Mouse (Mus musculus): ENCODE data around the gene Gdf10.

DNA sequence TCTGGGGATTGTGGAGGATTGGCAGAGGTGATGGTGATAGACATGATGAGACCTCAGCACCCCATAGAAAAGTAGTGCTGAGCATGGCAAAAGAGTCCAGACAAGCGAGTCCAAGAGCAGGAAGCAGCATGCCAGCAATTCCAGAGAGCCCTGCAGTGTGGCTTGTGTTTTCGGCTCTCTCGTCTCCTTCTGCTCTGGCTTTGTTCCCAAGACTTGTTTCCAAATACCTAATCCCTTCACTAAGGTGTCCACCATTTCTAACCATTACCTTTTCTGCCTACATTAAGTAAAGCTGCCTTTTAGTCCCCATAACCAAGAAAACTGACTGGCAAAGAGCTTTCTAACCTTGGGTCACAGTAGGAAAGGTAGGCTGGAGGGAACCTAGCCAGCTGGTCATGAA lies 31.9 kb upstream of the Gdf10 start:
- TF ChIP-seq CTCF (IDR thresholded peaks at IDR 0.05; ENCODE audit: borderline replicate concordance, extremely low read depth, insufficient read depth, insufficient read length) (no peak), POLR2A (IDR thresholded peaks at IDR 0.05; ENCODE audit: borderline replicate concordance, extremely low read depth, insufficient read depth, insufficient read length, poor library complexity, severe bottlenecking) (no peak)
